Mouse (Mus musculus) liver, adult 2 months (tissue): ENCODE measurements at regions not wholly inside any gene's neighbourhood (a gene's known extent, or its start where the extent isn't known, plus 50 kb on each side); places are given as distances from the start of the nearest gene placed in this dataset.

Source experiments
- CTCF ChIP-seq: fragments of 200-500 bp; IDR thresholded peaks from 2 replicates; pipeline ENCODE4 v1.5.1; 2011; ENCODE audit warnings: low read depth, low read length, control low read depth
- POLR2A ChIP-seq: fragments of 200-500 bp; IDR thresholded peaks from 2 replicates; pipeline ENCODE4 v1.6.1; 2011; ENCODE audit warnings: low read length, control low read depth; ENCODE audit not compliant: insufficient read depth; ENCODE audit errors: extremely low read depth

GRCm38 (mm10) chr5:97788175-97788574 is 242.7 kb downstream of the Antxr2 start:
- TF ChIP-seq CTCF (no peak), POLR2A (no peak)
